In genomic region chr12:49377281-49377970, GRCm38 (mm10) we compare ENCODE assay signal across 13 mouse cellular contexts. TPM values are rescaled to one million over a fixed set of nuclear protein-coding genes. Genes with fewer than 3 reads are reported as not detected.
DNase-seq lines count a peak whose midpoint lies in the region; ATAC-seq and TF ChIP-seq lines count a peak whose summit lies in the region.
"Had no signal": no experiment of that assay in that cellular context is flagged by ENCODE, and none has a peak within 500 bp of the region (broad histone marks: within the 10 kb centered on the region; RNA-seq: fewer than 3 reads in every experiment).

No protein-coding gene starts in this region.

- no peak for TF ChIP-seq EP300 in heart, adult 2 months (IDR thresholded peaks at IDR 0.05; ENCODE audit: insufficient read depth, low read depth, low read length)

- no peaks in the 10 kb centered on the region for H3K9me3 ChIP-seq in intestine, embryonic 14.5 days (ENCODE audit: control insufficient read depth, low read length)
- no peaks in the 10 kb centered on the region for H3K9me3 ChIP-seq in intestine, postnatal 0 days (ENCODE audit: control insufficient read depth)
- no peaks in the 10 kb centered on the region for H3K9me3 ChIP-seq in midbrain, embryonic 13.5 days
- H3K9me3 ChIP-seq: heart, embryonic 15.5 days; limb, embryonic 15.5 days had no signal

- H3K4me2 ChIP-seq in intestine, embryonic 14.5 days (ENCODE audit: low read length), result no peak overlapping the region
- H3K4me2 ChIP-seq in intestine, postnatal 0 days (replicated peaks; ENCODE audit: low read depth), result no peak overlapping the region
- no peak overlapping the region; the same call in 1 of the 2 replicates for H3K4me2 ChIP-seq in midbrain, embryonic 13.5 days (replicated peaks)
- H3K4me2 ChIP-seq: heart, embryonic 15.5 days; limb, embryonic 15.5 days had no signal

- no peak for TF ChIP-seq POLR2A in heart, adult 2 months (IDR thresholded peaks at IDR 0.05; ENCODE audit: insufficient read depth, low read depth, low read length)

- H3K27ac ChIP-seq in intestine, embryonic 14.5 days (ENCODE audit: low read depth), result no peak overlapping the region
- H3K27ac ChIP-seq in intestine, postnatal 0 days (ENCODE audit: low read depth, low read length), result no peak overlapping the region
- no peak overlapping the region for H3K27ac ChIP-seq in midbrain, embryonic 13.5 days
- H3K27ac ChIP-seq in heart, adult 2 months, result no peak overlapping the region
- H3K27ac ChIP-seq: heart, embryonic 15.5 days; kidney, postnatal 0 days; limb, embryonic 15.5 days had no signal

- H3K79me2 ChIP-seq in heart, adult 2 months (replicated peaks; ENCODE audit: control insufficient read depth, insufficient read depth, low read length), result no peaks in the 10 kb centered on the region

- no peak overlapping the region for H3K4me3 ChIP-seq in intestine, embryonic 14.5 days (ENCODE audit: low read depth, low read length)
- H3K4me3 ChIP-seq in intestine, postnatal 0 days (ENCODE audit: low read depth, low read length), result no peak overlapping the region
- H3K4me3 ChIP-seq in midbrain, embryonic 13.5 days (replicated peaks), result 0 out of 2 replicates have a peak overlapping the region, but pooled peaks have one; percentile 4
- no peak overlapping the region for H3K4me3 ChIP-seq in heart, adult 2 months
- H3K4me3 ChIP-seq: heart, embryonic 15.5 days; limb, embryonic 15.5 days had no signal

- WGBS in intestine, embryonic 14.5 days, result under 1% methylated on average over 15 of the region's 15 CpGs
- 1% methylated on average over 15 of the region's 15 CpGs for WGBS in intestine, postnatal 0 days
- WGBS in midbrain, embryonic 13.5 days, result 1% methylated on average over 15 of the region's 15 CpGs
- 3% methylated on average over 15 of the region's 15 CpGs for WGBS in heart, adult 2 months

- ATAC-seq in intestine, embryonic 14.5 days (replicated peaks; ENCODE audit: low FRiP score, low TSS enrichment, low read depth), result no peak
- ATAC-seq in intestine, postnatal 0 days, result no peak
- ATAC-seq in midbrain, embryonic 13.5 days, result no peak
- ATAC-seq: Patski had no signal

- no peaks in the 10 kb centered on the region for H3K36me3 ChIP-seq in intestine, embryonic 14.5 days (ENCODE audit: control insufficient read depth, insufficient read depth, low read length)
- no peaks in the 10 kb centered on the region for H3K36me3 ChIP-seq in intestine, postnatal 0 days (ENCODE audit: control insufficient read depth, insufficient read depth)
- no peaks in the 10 kb centered on the region for H3K36me3 ChIP-seq in midbrain, embryonic 13.5 days
- H3K36me3 ChIP-seq in heart, adult 2 months (ENCODE audit: control insufficient read depth, insufficient read depth, low read length), result no peaks in the 10 kb centered on the region
- H3K36me3 ChIP-seq: heart, embryonic 15.5 days; limb, embryonic 15.5 days had no signal

- H3K9ac ChIP-seq in intestine, embryonic 14.5 days (ENCODE audit: low read length), result no peak overlapping the region
- H3K9ac ChIP-seq in intestine, postnatal 0 days (ENCODE audit: low read depth, low read length), result no peak overlapping the region
- no peak overlapping the region for H3K9ac ChIP-seq in midbrain, embryonic 13.5 days (replicated peaks)
- no peak overlapping the region for H3K9ac ChIP-seq in heart, adult 2 months (ENCODE audit: low read depth, low read length)
- H3K9ac ChIP-seq: heart, embryonic 15.5 days; limb, embryonic 15.5 days had no signal

- intact Hi-C loops in heart, adult 2 months (cut with DNase I), result no loop called here

- no peaks in the 10 kb centered on the region for H3K4me1 ChIP-seq in intestine, embryonic 14.5 days (replicated peaks; ENCODE audit: control insufficient read depth, insufficient read depth, low read length)
- H3K4me1 ChIP-seq in intestine, postnatal 0 days (replicated peaks; ENCODE audit: control insufficient read depth, insufficient read depth, low read length), result no peaks in the 10 kb centered on the region
- H3K4me1 ChIP-seq in midbrain, embryonic 13.5 days (replicated peaks), result peaks cover 9% of the 10 kb centered on the region; the same call in 1 of the 2 replicates
- H3K4me1 ChIP-seq in heart, adult 2 months (ENCODE audit: control insufficient read depth, insufficient read depth, low read length), result no peaks in the 10 kb centered on the region
- H3K4me1 ChIP-seq: heart, embryonic 15.5 days had no signal

- peak; percentile 59 for DNase-seq in intestine, embryonic 14.5 days (ENCODE audit: low spot score)
- peak; percentile 63 for DNase-seq in embryo, embryonic 10 days (ENCODE audit: low spot score)
- peak; percentile 35 to 48 for DNase-seq in frontal cortex, postnatal 25 days (ENCODE audit: low spot score in 2 of 2)
- no peak for DNase-seq in cerebellum, postnatal 4 days (ENCODE audit: low spot score in 2 of 2)
- DNase-seq in heart, adult 2 months, result no peak
- no peak for DNase-seq in cerebellum, postnatal 25 days
- DNase-seq: cerebellum, postnatal 36 days had no signal

- no peak for TF ChIP-seq CTCF in intestine, postnatal 0 days (IDR thresholded peaks at IDR 0.05; ENCODE audit: low read depth)
- no peak for TF ChIP-seq CTCF in heart, adult 2 months (IDR thresholded peaks at IDR 0.05)

- H3K27me3 ChIP-seq in intestine, embryonic 14.5 days (replicated peaks; ENCODE audit: control insufficient read depth, insufficient read depth, low read length), result peaks cover 100% of the 10 kb centered on the region
- H3K27me3 ChIP-seq in intestine, postnatal 0 days (replicated peaks; ENCODE audit: control insufficient read depth, insufficient read depth, low read length), result peaks cover 99% of the 10 kb centered on the region
- peaks cover 97% of the 10 kb centered on the region for H3K27me3 ChIP-seq in midbrain, embryonic 13.5 days
- peaks cover 9% of the 10 kb centered on the region for H3K27me3 ChIP-seq in heart, adult 2 months (ENCODE audit: control insufficient read depth, insufficient read depth, low read length)

RNA-seq across cellular contexts. Expression of gene Foxg1, which starts 5.0 kb away (rescaled TPM):
- not detected in 2 replicates for polyA plus RNA-seq in intestine, embryonic 14.5 days (2014; fragmentation: Nextera tagmentation; extraction: Ambion mirVana)
- not detected in 2 replicates for polyA plus RNA-seq in intestine, postnatal 0 days (2015; fragmentation: Nextera tagmentation; extraction: Ambion mirVana)
- polyA plus RNA-seq in midbrain, embryonic 13.5 days (2015; fragmentation: Nextera tagmentation; extraction: Ambion mirVana), result 0.63 and 6.4 TPM in 2 replicates
- not detected for total RNA-seq in heart, adult 2 months (2021)
- 0.14 TPM in 1 of 2 replicates, not detected in the other for polyA plus RNA-seq in heart, adult 2 months (2012; rRNA removed)
- polyA plus RNA-seq: heart, embryonic 15.5 days; kidney, postnatal 0 days; limb, embryonic 15.5 days; Patski had no signal

RNA-seq across cellular contexts. Expression of gene Gm43517, which starts 7.5 kb away (rescaled TPM):
- not detected in 2 replicates for polyA plus RNA-seq in intestine, embryonic 14.5 days (2014; fragmentation: Nextera tagmentation; extraction: Ambion mirVana)
- not detected in 2 replicates for polyA plus RNA-seq in intestine, postnatal 0 days (2015; fragmentation: Nextera tagmentation; extraction: Ambion mirVana)
- polyA plus RNA-seq in midbrain, embryonic 13.5 days (2015; fragmentation: Nextera tagmentation; extraction: Ambion mirVana), result 0.15 TPM in 1 of 2 replicates, not detected in the other
- not detected for total RNA-seq in heart, adult 2 months (2021)
- not detected in 2 replicates for polyA plus RNA-seq in heart, adult 2 months (2012; rRNA removed)
- polyA plus RNA-seq: heart, embryonic 15.5 days; kidney, postnatal 0 days; limb, embryonic 15.5 days; Patski had no signal

Comparison
In these comparisons a context has a peak if more than half of its experiments do, and no peak if none do; other contexts are left out.
1. DNase-seq: peak in intestine, embryonic 14.5 days (single experiment), embryo, embryonic 10 days (single experiment) and frontal cortex, postnatal 25 days (2 of 2); none in cerebellum, postnatal 4 days (0 of 2), heart, adult 2 months (0 of 2) and cerebellum, postnatal 25 days (0 of 2).